ENCODE assay signal across 13 mouse cellular contexts in the genomic region with DNA sequence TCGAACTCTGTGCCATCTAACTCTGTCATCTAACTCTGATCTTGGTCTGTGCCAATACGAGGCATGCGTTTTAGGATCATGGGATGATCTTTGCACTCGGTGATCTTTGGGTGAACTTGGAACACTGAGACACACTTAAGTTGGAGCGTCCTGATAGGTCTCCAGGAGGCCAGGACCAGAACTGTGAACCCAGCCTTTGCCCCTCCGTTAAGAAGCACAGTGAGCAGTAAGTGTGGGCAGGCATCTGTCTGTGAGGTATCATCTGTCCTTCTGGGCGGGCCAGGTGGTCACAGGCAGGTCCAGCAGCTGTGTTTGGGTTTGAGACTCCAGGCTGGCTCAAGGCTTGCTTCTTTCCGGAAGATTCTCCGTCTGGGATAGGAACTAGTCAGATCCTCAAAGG.
"Had no signal": no experiment of that assay in that cellular context is flagged by ENCODE, and none has a peak within 500 bp of the region (broad histone marks: within the 10 kb centered on the region; RNA-seq: fewer than 3 reads in every experiment).

No protein-coding gene starts in this region.

- H3K27ac ChIP-seq: limb, embryonic 13.5 days; liver, embryonic 13.5 days; midbrain, embryonic 10.5 days; midbrain, embryonic 15.5 days; neural tube, embryonic 13.5 days; stomach, embryonic 15.5 days had no signal

- H3K9ac ChIP-seq: limb, embryonic 13.5 days; liver, embryonic 13.5 days; midbrain, embryonic 15.5 days; neural tube, embryonic 13.5 days; stomach, embryonic 15.5 days had no signal

- H3K9me3 ChIP-seq: limb, embryonic 13.5 days; liver, embryonic 13.5 days; midbrain, embryonic 10.5 days; midbrain, embryonic 15.5 days; neural tube, embryonic 13.5 days; stomach, embryonic 15.5 days had no signal

- ATAC-seq: hindbrain, embryonic 16.5 days; inflammation-experienced regulatory T-cells, adult 6 months; midbrain, embryonic 15.5 days had no signal

- H3K27me3 ChIP-seq: limb, embryonic 13.5 days; midbrain, embryonic 15.5 days; stomach, embryonic 15.5 days had no signal

- DNase-seq: left cerebral cortex, postnatal 4 days; liver, embryonic 13.5 days; lung, adult 18-20 months; right cerebral cortex, postnatal 4 days; thymus, adult 2 months; thymus, postnatal 25 days had no signal

- H3K36me3 ChIP-seq: limb, embryonic 13.5 days; liver, embryonic 13.5 days; midbrain, embryonic 10.5 days; midbrain, embryonic 15.5 days; neural tube, embryonic 13.5 days; stomach, embryonic 15.5 days had no signal

- H3K4me3 ChIP-seq: midbrain, embryonic 15.5 days; stomach, embryonic 15.5 days had no signal
